Mouse (Mus musculus): ENCODE results near the gene Syt12. TPM values are rescaled to one million over a fixed set of nuclear protein-coding genes. Genes with fewer than 3 reads are reported as not detected.

Syt12 gene
- polyA plus RNA-seq, 1 experiment from 2014 or later: 0.82 TPM

GRCm38 (mm10) chr19:4414631-4415030, 62.6 kb downstream of the Syt12 start:
- no peak for DNase-seq (ENCODE audit: low spot score)

GRCm38 (mm10) chr19:4409062-4409461, 68.2 kb downstream of the Syt12 start:
- DNase-seq (ENCODE audit: low spot score): no peak

GRCm38 (mm10) chr19:4404840-4405239, 72.4 kb downstream of the Syt12 start:
- no peak for DNase-seq (ENCODE audit: low spot score)

GRCm38 (mm10) chr19:4398959-4399358, 78.3 kb downstream of the Syt12 start:
- DNase-seq (ENCODE audit: low spot score): no peak

- no peak for DNase-seq (ENCODE audit: low spot score)
Measured at GRCm38 (mm10) chr19:4398630-4398948, 78.7 kb downstream of the Syt12 start.

GRCm38 (mm10) chr19:4397798-4398629, 79.2 kb downstream of the Syt12 start, which contains the start of gene Kdm2a:
Gene Kdm2a (minus strand): TSS chr19:4398285.
- peak; percentile 54 for DNase-seq (ENCODE audit: low spot score)

- DNase-seq (ENCODE audit: low spot score): peak; percentile 98
Measured at GRCm38 (mm10) chr19:4396998-4397797, 80.0 kb downstream of the Syt12 start.

GRCm38 (mm10) chr19:4396081-4396997, 80.9 kb downstream of the Syt12 start:
- peak; percentile 26 for DNase-seq (ENCODE audit: low spot score)

Other genes starting within 250 kb of the Syt12 start
- 41.2 and 44.3 TPM in 2 replicates for gene Pold4, start 245.5 kb downstream of the Syt12 start, polyA plus RNA-seq (2015; fragmentation: Nextera tagmentation; extraction: Ambion mirVana)
- 9.4 and 10.1 TPM in 2 replicates for gene Ssh3, start 208.3 kb downstream of the Syt12 start, polyA plus RNA-seq (2015; fragmentation: Nextera tagmentation; extraction: Ambion mirVana)
- 9.8 and 12.2 TPM in 2 replicates for gene Ankrd13d, start 194.3 kb downstream of the Syt12 start, polyA plus RNA-seq (2015; fragmentation: Nextera tagmentation; extraction: Ambion mirVana)
- 64.3 and 81.3 TPM in 2 replicates for gene Grk2, start 171.2 kb downstream of the Syt12 start, polyA plus RNA-seq (2015; fragmentation: Nextera tagmentation; extraction: Ambion mirVana)
- 26.0 and 27.6 TPM in 2 replicates for gene Kdm2a, start 79.2 kb downstream of the Syt12 start, polyA plus RNA-seq (2015; fragmentation: Nextera tagmentation; extraction: Ambion mirVana)
- gene Rhod, start 38.0 kb downstream of the Syt12 start, polyA plus RNA-seq (2015; fragmentation: Nextera tagmentation; extraction: Ambion mirVana): 6.6 and 7.7 TPM in 2 replicates
- not detected in 2 replicates for gene 2010003K11Rik, start 21.1 kb upstream of the Syt12 start, polyA plus RNA-seq (2015; fragmentation: Nextera tagmentation; extraction: Ambion mirVana)
- 5.2 and 5.3 TPM in 2 replicates for gene Pcx, start 33.0 kb upstream of the Syt12 start, polyA plus RNA-seq (2015; fragmentation: Nextera tagmentation; extraction: Ambion mirVana)
- 1.4 and 1.8 TPM in 2 replicates for gene Lrfn4, start 138.2 kb upstream of the Syt12 start, polyA plus RNA-seq (2015; fragmentation: Nextera tagmentation; extraction: Ambion mirVana)
- gene Rce1, start 148.2 kb upstream of the Syt12 start, polyA plus RNA-seq (2015; fragmentation: Nextera tagmentation; extraction: Ambion mirVana): 51.0 and 51.9 TPM in 2 replicates
- 1.9 and 2.8 TPM in 2 replicates for gene Gm960, start 221.2 kb upstream of the Syt12 start, polyA plus RNA-seq (2015; fragmentation: Nextera tagmentation; extraction: Ambion mirVana)
- gene Sptbn2, start 233.7 kb upstream of the Syt12 start, polyA plus RNA-seq (2015; fragmentation: Nextera tagmentation; extraction: Ambion mirVana): 0.09 and 0.13 TPM in 2 replicates